Mouse (Mus musculus) liver, embryonic 11.5 days (tissue): ENCODE results near the gene Cttn. TPM values are rescaled to one million over a fixed set of nuclear protein-coding genes. Genes with fewer than 3 reads are reported as not detected.

ENCODE experiments used
- ATAC-seq: fragments of 200-750 bp; cut with Nextera tagmentation; replicated peaks from 2 replicates; pipeline ENCODE4 v1.8.0; 2017; ENCODE audit warnings: moderate number of reproducible peaks, mild to moderate bottlenecking, moderate TSS enrichment, moderate library complexity; ENCODE audit not compliant: low FRiP score
- DNase-seq: peaks from one replicate; pipeline ENCODE4 v3.0.0-alpha.2; 2017; ENCODE audit warnings: low spot score
- H3K27ac ChIP-seq: fragments of 300-500 bp; sonication (generic); 2 replicates; pipeline ENCODE4 v1.5.1; 2014; ENCODE audit warnings: mild to moderate bottlenecking, low read depth, low read length, control low read depth
- H3K27me3 ChIP-seq: fragments of 300-500 bp; sonication (generic); replicated peaks from 2 replicates; pipeline ENCODE4 v1.6.1; 2014; ENCODE audit warnings: low read length, mixed read lengths; ENCODE audit not compliant: control insufficient read depth, insufficient read depth
- H3K36me3 ChIP-seq: fragments of 300-500 bp; sonication (generic); 2 replicates; pipeline ENCODE4 v1.6.1; 2014; ENCODE audit warnings: mild to moderate bottlenecking, low read length, moderate library complexity, mixed read lengths; ENCODE audit not compliant: control insufficient read depth, insufficient read depth
- H3K4me1 ChIP-seq: fragments of 300-500 bp; sonication (generic); replicated peaks from 2 replicates; pipeline ENCODE4 v1.6.1; 2014; ENCODE audit warnings: low read length, mixed read lengths; ENCODE audit not compliant: control insufficient read depth, insufficient read depth
- H3K4me2 ChIP-seq: fragments of 300-500 bp; sonication (generic); 2 replicates; pipeline ENCODE4 v1.6.1; 2014; ENCODE audit warnings: mild to moderate bottlenecking, control low read depth, moderate library complexity
- H3K4me3 ChIP-seq: fragments of 300-500 bp; sonication (generic); 2 replicates; pipeline ENCODE4 v1.5.1; 2014; ENCODE audit warnings: low read depth, low read length, control low read depth
- H3K9ac ChIP-seq: fragments of 300-500 bp; sonication (generic); 2 replicates; pipeline ENCODE4 v1.6.1; 2014; ENCODE audit warnings: low read depth, low read length, control low read depth
- H3K9me3 ChIP-seq: fragments of 300-500 bp; sonication (generic); 2 replicates; pipeline ENCODE4 v1.6.1; 2016; ENCODE audit warnings: low read length, inconsistent platforms, mixed read lengths; ENCODE audit not compliant: control insufficient read depth
- WGBS: fragments of 180-500 bp; shearing (Covaris S2); extraction: QIAGEN DNeasy Blood & Tissue Kit; methylation state at CpG from one replicate; pipeline ENCODE4 v1.1.7; 2014; 5-methylcytosine and 5-hydroxymethylcytosine counted together
- polyA plus RNA-seq: library from polyadenylated mRNA; unstranded; fragments of >200 nt; fragmentation: Nextera tagmentation; extraction: Ambion mirVana; gene quantifications from 2 replicates; pipeline ENCODE4 v1.2.1, GENCODE M21; 2014

Cttn gene
- 101 and 106 TPM in 2 replicates for polyA plus RNA-seq

- no peaks in the 10 kb centered on the region for H3K27me3 ChIP-seq
- H3K27ac ChIP-seq: peak within 1 kb of the TSS; percentile 68
- H3K4me1 ChIP-seq: peaks cover 15% of the 10 kb centered on the region
- peak; percentile 86 for DNase-seq
- H3K9me3 ChIP-seq: no peaks in the 10 kb centered on the region
- WGBS: 1% methylated on average over 30 of the region's 30 CpGs
- H3K9ac ChIP-seq: peak within 1 kb of the TSS; percentile 80
- ATAC-seq: peak; percentile 87
- peak within 1 kb of the TSS; percentile 78 for H3K4me2 ChIP-seq
- H3K4me3 ChIP-seq: peak within 1 kb of the TSS; percentile 81
- no peaks in the 10 kb centered on the region; the same call in 1 of the 2 replicates for H3K36me3 ChIP-seq
Measured at GRCm38 (mm10) chr7:144470545-144471059, at the start of gene Cttn. Gene Cttn (minus strand): TSS chr7:144471009.

GRCm38 (mm10) chr7:144519852-144520251, 49.0 kb upstream of the Cttn start:
- no peak for DNase-seq
- Histone ChIP-seq H3K27ac (no peak overlapping the region), H3K27me3 (no peaks in the 10 kb centered on the region), H3K4me1 (peaks cover 18% of the 10 kb centered on the region), H3K4me3 (no peak overlapping the region), H3K9ac (no peak overlapping the region), H3K36me3 (peaks cover 20% of the 10 kb centered on the region), H3K4me2 (no peak overlapping the region), H3K9me3 (no peaks in the 10 kb centered on the region)
- no peak for ATAC-seq
- 86% methylated on average over 5 of the region's 5 CpGs for WGBS

GRCm38 (mm10) chr7:144516711-144517110, 45.9 kb upstream of the Cttn start:
- H3K27me3 ChIP-seq: no peaks in the 10 kb centered on the region
- no peak overlapping the region for H3K4me3 ChIP-seq
- H3K4me1 ChIP-seq: no peaks in the 10 kb centered on the region
- DNase-seq (no peak), ATAC-seq (no peak)
- H3K9me3 ChIP-seq: no peaks in the 10 kb centered on the region
- no peak overlapping the region for H3K27ac ChIP-seq
- 90% methylated on average over 5 of the region's 5 CpGs for WGBS
- no peak overlapping the region for H3K4me2 ChIP-seq
- H3K9ac ChIP-seq: no peak overlapping the region
- H3K36me3 ChIP-seq: peaks cover 35% of the 10 kb centered on the region

GRCm38 (mm10) chr7:144509090-144509489, 38.3 kb upstream of the Cttn start:
- Histone ChIP-seq H3K9ac (no peak overlapping the region), H3K4me1 (peaks cover 9% of the 10 kb centered on the region), H3K9me3 (no peaks in the 10 kb centered on the region), H3K4me2 (no peak overlapping the region), H3K4me3 (no peak overlapping the region), H3K36me3 (peaks cover 59% of the 10 kb centered on the region), H3K27ac (no peak overlapping the region), H3K27me3 (no peaks in the 10 kb centered on the region)
- no peak for DNase-seq
- 84% methylated on average over 4 of the region's 4 CpGs for WGBS
- peak; percentile 52; the same call in 1 of the 2 replicates for ATAC-seq

- 54% methylated on average over 1 of the region's 1 CpGs for WGBS
- H3K4me3 ChIP-seq: no peak overlapping the region
- no peak for ATAC-seq
- no peaks in the 10 kb centered on the region for H3K9me3 ChIP-seq
- H3K4me2 ChIP-seq: no peak overlapping the region
- H3K36me3 ChIP-seq: peaks cover 59% of the 10 kb centered on the region
- peaks cover 9% of the 10 kb centered on the region for H3K4me1 ChIP-seq
- DNase-seq: no peak
- no peak overlapping the region for H3K27ac ChIP-seq
- H3K9ac ChIP-seq: 0 out of 2 replicates have a peak overlapping the region, but pooled peaks have one; percentile 6
- H3K27me3 ChIP-seq: no peaks in the 10 kb centered on the region
Measured at GRCm38 (mm10) chr7:144506807-144507206, 36.0 kb upstream of the Cttn start.

GRCm38 (mm10) chr7:144503959-144504358, 33.1 kb upstream of the Cttn start:
- Histone ChIP-seq H3K4me2 (no peak overlapping the region), H3K9me3 (no peaks in the 10 kb centered on the region), H3K4me3 (no peak overlapping the region), H3K27ac (no peak overlapping the region), H3K4me1 (peaks cover 14% of the 10 kb centered on the region), H3K9ac (no peak overlapping the region), H3K36me3 (peaks cover 47% of the 10 kb centered on the region), H3K27me3 (no peaks in the 10 kb centered on the region)
- DNase-seq (no peak), ATAC-seq (no peak)
- WGBS: 85% methylated on average over 4 of the region's 4 CpGs

- peak overlapping the region; percentile 40 for H3K4me2 ChIP-seq
- peak overlapping the region; percentile 93 for H3K27ac ChIP-seq
- DNase-seq (peak; percentile 48), ATAC-seq (peak; percentile 88)
- H3K9ac ChIP-seq: peak overlapping the region; percentile 44
- no peak overlapping the region for H3K4me3 ChIP-seq
- peaks cover 19% of the 10 kb centered on the region for H3K36me3 ChIP-seq
- 34% methylated on average over 1 of the region's 1 CpGs for WGBS
- peaks cover 52% of the 10 kb centered on the region for H3K4me1 ChIP-seq
- no peaks in the 10 kb centered on the region for H3K27me3 ChIP-seq
- H3K9me3 ChIP-seq: no peaks in the 10 kb centered on the region
Measured at GRCm38 (mm10) chr7:144492931-144493330, 22.1 kb upstream of the Cttn start.

GRCm38 (mm10) chr7:144490201-144490873, 19.5 kb upstream of the Cttn start:
- H3K27me3 ChIP-seq: no peaks in the 10 kb centered on the region
- no peak overlapping the region for H3K9ac ChIP-seq
- H3K4me3 ChIP-seq: no peak overlapping the region
- H3K27ac ChIP-seq: peak overlapping the region; percentile 51
- DNase-seq (no peak), ATAC-seq (no peak)
- peaks cover 54% of the 10 kb centered on the region for H3K4me1 ChIP-seq
- H3K9me3 ChIP-seq: no peaks in the 10 kb centered on the region
- peaks cover 12% of the 10 kb centered on the region for H3K36me3 ChIP-seq
- H3K4me2 ChIP-seq: no peak overlapping the region
- WGBS: 53% methylated on average over 8 of the region's 8 CpGs
